Mouse (Mus musculus): ENCODE results near the gene Tmcc3.

Tmcc3 gene

DNA sequence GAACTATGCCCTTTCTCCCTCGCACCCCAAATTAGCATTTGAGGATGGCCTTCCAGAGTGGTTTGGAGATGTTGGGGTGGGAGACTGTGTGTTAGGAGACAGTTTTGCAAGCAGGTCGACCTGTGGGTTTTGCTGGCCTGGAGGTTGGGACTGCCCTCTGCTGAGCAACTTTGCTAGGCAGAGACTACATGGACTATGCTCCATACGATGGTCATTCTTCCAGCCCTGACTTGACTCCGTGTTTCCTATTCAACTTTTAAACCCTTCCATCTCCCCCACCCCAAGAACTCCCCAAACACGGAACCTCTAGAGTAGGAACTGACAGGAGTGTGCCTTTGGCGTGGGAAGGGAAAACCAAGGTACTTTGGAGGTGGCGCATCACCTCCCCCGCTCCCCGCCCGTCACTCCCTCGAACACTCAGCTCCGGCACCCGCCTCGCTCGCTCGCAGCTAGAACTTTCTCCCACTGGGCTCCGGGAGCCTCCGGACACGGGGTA lies at the start of gene Tmcc3:
Gene Tmcc3, plus strand, starts transcription at position 439 of the 496 bp plus-strand sequence.
- no peak for DNase-seq (ENCODE audit: low spot score in 2 of 2)

DNA sequence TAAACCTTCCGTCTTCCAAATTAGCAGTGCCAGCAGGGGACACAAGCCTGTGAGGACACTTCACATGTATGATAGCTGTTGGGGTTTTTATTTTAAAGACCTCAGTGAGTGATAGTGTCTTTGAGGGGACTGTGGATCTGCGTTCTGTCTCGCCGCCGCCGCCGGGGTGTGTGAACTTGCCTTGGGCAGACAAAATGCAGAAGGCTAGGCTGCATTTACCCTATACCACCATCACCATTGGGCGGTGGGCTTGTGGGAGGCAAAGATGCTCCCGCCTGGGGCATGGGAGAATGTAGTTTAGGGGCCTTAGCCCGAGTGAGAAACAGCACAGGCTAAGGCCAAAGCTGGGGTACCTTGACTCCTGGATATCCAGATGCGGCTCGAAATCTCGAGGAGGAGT lies 49.1 kb upstream of the Tmcc3 start:
- no peak for DNase-seq (ENCODE audit: low spot score in 2 of 2)

DNA sequence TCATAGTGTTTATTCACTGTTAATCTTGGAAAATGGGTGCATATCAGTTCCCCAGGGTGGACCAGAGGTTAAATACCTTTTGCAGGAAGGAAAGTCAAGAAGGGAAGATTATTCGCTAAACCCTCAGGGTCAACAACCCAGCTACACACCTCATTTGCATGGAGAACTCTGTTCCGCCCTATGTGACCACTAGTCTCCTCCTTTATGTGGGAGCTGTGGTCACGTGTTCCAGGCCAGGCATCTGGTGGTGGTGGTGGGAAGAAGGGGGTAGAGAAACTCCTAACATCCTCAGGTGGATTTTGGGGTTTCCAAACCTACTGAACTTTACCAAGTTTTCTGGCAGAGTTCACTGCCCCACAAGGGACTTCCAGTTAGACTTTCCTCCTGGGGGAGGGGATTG lies 48.5 kb upstream of the Tmcc3 start:
- DNase-seq (ENCODE audit: low spot score in 2 of 2), result no peak

DNA sequence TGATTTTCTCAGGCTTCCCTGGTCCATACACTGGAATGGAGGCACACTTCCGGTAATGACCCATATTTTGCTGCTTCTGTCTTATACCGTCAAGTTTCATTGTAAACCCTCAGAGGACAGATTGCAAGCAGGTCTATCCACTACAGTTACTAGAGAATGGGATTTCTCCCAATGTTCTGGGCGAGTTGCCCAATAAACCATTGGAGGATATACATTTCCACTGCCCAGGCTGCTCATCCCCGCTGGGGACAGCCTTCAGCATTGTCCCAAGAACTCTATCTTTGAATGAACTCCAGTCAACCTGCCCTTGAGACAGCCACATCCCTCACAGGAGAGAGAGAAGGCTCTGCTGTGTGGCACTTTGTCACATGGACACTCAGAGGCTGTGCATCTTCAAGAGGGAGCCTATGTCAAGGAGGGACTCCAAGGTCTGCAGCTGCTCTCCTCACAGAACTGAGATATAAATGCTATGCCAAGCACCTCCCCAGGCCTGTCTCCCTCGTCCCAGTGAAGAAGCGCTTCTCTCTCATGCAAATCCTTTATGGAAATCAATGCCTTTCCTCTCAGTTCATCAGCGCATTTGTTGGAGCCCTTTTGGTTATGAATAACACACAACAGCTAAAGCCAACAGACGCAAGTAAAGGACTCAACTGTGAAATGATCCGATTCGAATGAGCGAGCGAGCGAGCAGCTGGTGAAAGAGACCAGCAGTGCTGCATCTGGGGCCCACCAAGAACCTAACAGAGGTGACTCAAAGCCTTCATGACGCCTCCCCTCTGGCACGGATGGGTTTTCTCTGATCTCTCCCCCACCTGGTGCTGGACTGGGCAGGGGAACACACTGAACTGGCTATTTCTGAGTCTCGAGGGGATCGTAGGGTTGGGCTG lies 45.9 kb upstream of the Tmcc3 start:
- DNase-seq (ENCODE audit: low spot score in 2 of 2), result peak; percentile 15 to 19

DNA sequence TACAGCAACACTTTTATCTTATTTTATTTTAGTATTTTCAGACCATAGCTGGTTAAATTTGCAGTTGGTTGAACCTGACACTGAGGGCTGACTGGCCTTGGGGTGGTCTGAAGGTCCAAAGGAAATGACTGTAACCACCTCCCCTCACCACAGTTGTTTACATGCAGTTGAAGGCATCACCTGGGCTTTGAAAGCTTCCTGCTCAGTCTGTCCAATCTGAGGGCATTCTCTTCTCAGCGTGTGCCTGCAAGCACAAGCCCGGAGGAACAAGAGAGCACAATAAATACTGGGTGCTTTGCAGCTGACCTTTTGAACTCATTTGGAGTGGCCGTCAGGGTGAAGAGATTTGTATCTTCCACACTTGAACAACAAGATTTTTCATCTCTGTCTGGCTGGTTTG lies 36.4 kb upstream of the Tmcc3 start:
- DNase-seq (ENCODE audit: low spot score in 2 of 2), result no peak

DNA sequence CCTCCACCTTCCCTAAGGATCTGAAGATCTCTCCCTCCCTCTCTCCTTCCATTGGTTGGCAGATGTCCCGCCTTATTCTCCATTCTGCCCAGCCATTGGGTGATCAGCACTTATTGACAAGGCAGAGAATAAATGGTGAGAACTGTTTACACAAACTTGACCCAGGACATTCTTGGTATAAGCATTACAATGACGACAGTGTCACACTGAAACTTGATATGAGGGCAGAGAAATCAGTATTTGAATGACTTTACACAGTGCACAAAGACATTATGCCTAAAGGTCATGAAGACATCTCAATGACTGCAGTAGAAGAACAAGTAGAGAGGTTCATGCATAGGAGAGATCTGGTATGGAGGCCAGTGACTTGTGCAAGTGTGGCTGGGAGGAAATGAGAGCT lies 35.2 kb upstream of the Tmcc3 start:
- DNase-seq (ENCODE audit: low spot score in 2 of 2), result no peak

DNA sequence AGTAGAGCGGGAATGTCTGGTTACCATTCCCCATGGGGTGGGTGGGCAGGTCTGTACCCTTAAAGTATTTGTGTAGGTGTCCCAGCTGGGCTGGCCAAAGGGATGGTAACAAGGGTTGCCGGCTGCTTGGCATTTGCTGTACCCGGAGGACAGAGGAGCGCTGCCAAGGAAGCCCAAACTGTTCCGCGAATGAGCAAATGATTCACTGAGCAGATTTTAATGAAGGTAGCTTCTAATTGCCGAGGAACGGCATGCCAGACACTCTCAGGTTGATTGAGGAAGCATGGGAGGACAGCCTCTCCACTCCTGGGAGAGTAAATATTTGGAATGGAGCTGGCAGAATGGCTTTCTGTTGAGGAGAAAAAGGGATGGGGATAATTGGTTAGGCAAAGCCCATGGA lies 29.6 kb upstream of the Tmcc3 start:
- no peak for DNase-seq (ENCODE audit: low spot score in 2 of 2)

DNA sequence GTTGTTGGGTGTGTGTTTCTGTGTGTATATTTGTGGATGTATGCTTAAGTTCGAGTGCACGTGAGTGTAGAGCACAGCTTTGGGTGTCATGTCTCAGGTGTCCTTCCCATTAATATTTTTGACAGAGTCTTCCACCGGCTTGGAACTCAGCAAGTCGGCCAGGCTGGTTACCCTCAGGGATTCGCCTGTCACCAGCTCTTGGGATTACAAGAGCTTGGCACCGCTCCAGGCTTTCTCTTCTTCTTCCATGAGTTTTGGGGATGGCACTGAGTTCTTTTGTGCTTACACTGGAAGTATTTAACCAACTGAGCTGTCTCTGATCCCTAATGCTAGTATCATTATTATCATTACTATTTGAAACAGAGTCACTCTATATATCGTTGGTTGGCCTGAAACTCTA lies 29.0 kb upstream of the Tmcc3 start:
- no peak for DNase-seq (ENCODE audit: low spot score in 2 of 2)

DNA sequence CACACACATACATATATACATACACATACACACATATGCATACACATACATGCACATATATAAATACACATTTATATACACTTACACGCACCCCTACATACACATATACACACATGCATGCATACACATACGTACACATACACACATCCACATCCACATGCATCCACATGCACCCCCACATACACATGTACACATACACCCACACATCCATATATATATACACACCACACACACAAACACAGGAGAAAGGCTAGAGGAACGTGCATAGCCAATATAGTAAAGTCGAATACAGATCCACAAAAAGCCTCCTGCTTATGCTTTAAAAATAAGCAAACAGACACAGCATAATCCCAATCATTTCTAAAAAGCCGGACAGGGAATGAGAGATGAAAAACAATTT lies 17.3 kb upstream of the Tmcc3 start:
- DNase-seq (ENCODE audit: low spot score in 2 of 2), result no peak

DNA sequence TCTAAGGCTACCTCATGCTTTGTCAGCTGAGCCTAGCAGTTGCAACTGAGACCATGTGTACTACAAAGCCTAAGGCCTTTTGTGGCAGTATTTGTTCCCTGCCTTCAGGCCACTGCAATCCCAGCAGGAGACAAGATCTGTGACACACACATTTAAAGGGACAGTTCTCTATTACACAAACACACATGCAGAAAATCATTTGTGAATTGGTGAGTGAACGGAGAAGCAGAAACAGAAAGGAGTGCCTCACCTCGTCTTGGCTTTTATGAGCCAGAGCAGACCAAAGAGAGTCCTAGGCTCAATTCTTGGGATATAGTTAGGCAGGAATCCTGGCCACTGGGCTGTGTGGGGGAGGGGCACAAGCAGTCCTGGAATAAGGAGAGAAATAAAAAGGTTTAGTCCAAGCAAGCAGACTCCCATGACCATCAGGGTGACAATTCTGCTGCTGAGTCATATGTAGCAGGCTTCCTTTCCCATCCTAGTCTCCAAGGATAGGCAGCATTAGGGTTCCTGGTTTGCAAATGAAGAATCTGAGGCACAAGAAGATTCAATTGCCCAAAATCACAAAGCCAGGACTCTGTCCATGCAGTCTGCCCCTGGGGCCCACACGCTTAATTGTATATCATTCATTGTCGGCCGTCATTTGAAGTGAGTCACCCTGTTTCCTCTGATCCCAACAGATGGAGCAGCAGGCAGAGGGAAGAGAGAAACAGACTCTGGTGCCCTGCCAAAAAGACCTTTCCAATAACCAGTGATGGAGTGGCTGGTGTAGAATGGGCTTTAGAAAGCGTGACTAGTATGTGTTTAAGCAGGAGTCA lies 16.6 kb upstream of the Tmcc3 start:
- DNase-seq (ENCODE audit: low spot score in 2 of 2), result no peak

DNA sequence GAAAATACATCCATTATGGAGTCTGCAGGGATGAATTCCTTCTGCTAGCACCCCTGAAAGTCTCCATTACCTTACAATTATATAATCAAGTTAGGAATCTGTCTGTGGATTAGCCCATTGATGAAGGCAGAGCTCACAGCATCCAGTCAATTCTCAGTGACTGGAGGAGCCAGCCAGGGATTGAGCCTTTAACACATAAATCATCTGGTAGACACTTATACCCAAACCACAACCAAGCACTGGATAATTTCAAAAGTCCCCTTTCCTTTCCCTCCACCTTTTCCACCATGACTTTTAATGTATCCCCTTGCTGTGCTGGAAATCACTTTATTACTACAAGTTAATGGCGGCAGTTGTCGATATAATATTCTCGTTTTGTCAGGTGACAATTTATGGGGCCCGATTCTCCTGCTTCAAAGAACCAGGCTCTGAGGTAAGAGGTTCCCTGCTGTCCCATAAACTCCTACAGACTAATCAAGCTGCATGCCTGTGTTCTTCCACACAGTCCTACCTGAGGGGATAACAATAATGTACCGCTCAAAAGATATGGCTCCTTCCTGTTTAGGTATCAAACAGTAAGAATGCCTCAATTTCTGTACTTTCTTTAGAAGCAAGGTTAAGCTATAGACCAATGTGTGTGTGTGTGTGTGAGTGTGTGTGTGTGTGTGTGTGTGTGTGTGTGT lies 15.7 kb upstream of the Tmcc3 start:
- no peak for DNase-seq (ENCODE audit: low spot score in 2 of 2)

DNA sequence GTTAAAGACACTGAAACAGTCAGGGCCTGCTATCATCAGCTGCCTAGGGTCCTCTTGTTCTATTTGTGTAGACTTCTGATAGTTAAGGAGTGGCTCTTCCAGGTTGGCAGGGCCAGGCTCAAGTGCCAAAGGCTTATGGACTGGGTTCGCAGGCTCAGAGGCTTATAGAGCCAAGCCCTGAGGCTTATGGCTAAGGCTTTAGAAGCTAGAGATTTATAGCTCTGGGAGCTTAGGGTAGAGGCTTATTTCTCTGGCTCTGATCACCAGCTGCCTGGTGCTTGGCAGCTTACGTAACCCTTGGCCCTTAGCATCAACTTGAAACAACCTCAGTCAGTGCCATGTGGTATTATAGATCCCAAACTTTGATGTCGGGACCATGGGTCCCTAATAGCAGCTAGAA lies 13.3 kb upstream of the Tmcc3 start, which contains the start of gene Gm4792:
Gene Gm4792, minus strand, starts transcription at position 233 of the 400 bp plus-strand sequence.
- DNase-seq (ENCODE audit: low spot score in 2 of 2), result no peak

DNA sequence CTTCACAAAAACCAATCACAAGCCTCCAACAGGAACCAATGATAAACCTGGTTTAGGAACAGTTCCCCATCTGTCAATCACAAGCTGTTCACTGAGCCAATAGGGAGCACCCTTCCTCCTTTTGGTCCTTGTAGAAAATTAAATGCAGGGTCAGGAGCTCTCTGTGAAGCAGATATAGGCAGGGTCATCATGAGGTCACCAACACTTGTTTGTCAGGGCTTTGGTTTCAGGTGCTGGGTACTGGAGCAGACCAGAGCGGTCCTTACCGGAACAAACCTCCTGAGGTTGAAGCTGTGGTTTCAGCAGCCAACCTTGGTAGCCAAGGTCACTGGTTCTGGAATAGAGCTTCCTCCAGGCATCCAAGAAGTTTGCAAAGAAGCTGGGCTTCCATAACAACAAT lies 12.4 kb upstream of the Tmcc3 start:
- no peak for DNase-seq (ENCODE audit: low spot score in 2 of 2)

DNA sequence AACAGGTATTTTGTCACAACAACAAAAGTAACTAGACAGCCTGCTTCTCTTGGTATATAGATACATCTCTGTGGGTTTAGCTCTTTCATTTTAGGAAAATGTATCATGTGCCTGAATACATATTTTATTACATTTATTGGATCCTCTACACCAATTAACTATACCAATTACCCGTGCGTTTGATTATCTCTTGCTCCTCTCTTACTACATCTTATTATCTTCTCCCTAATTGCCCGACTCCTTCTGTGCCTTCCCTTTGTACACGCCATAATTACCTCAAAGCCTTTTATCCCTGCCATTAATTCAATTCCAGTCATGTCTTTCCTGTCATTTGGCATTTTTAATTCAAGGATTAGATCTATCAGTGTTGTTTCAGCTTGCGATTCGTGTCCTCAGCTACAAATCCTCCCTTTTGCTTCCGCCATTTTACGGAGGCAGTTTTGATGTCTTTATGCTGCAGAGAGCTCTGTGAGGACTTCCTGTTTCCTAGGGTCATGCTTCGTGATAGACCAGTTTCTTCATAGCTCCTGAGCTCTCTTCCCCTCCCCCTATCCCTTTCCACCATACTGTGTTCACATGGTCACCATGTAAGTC lies 7.6 kb upstream of the Tmcc3 start:
- DNase-seq (ENCODE audit: low spot score in 2 of 2), result no peak

DNA sequence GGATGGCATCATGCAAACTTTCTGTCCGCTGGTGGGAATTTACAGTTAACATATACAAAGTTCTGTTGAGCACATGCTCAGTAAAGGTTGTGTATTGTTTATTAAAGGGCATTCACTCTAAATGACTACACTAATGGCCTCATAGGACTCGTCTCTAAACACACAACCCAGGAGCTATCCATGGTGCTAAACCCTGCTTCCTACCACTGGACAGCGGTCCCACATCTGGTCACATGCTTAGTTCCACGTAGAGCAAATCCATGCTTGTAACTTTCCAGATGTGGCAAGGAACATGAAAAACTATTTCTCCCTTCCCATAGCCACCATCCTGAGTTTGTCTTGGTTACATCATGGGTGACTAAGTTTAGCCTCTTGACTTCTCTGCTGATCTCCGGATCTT lies 6.2 kb upstream of the Tmcc3 start:
- no peak for DNase-seq (ENCODE audit: low spot score in 2 of 2)

DNA sequence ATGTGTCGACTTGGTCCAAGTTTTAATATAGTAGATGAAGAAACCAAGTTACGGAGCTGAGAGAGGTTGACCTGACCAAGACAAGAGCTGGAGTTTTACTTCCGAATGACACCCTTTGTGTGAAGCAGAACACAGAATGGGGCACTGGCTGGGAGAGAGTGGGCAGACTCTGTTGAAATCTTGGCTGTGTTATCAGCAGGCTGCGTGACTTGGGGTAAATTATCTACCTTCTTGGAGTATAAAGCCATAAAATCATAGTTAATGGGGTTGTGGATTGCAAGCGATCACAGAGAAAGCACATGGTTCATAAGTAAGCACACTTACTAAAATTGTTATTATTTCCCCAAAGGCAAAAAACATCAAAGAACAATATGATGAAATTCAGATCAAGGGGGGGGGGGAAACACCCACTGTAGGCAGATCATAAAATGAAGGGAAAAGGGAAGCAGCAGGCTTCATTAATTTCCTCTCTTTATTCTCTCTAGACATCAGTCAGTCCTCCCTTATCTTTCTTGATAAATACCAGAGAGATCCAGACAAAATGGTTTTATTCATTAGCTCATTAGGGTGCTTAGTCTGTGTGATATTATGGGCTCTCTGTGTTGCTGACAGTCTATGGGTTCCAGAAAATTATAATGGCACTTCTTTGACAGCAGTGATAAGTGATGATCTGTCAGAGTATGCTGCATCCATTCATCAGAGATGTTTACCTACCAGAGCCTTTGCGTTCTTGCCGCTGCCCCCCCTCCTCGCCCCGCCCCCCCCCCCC lies 1.1 kb upstream of the Tmcc3 start:
- DNase-seq (ENCODE audit: low spot score in 2 of 2), result no peak

DNA sequence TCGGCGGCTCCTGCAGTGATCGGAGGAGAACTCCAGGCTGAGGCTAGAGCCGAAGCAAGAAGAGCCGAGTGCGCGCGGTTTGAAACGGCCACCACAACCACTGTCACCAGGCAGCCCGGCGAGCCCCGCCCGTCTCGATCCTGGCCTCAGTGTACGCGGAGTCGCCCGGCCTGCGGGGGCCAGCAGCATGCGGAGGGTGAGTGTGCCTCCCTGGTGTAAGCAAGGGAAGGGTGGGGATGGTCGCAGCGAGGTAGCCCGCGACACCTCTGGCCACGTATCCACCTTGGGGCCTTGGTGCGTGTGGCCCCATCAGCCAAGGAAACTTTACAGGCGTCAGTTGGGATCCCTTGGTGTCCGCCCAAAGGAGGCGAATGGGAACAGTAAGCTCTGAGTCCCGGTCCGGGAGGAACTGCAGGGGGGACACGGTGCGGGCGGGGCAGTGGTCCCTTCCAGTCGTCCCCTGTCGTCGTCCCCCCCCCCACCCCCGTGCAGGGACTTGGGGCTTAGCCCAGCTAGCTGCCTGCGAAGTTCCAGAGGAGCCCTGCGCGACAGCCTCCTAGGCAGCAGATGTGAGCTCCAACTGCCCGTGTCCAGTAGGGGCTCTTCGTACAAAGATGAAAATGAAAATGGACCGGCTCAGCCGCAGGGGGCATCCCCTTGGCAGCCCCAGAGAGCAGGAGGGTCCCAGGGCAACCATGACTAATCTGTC lies 412 bp downstream of the Tmcc3 start:
- DNase-seq (ENCODE audit: low spot score in 2 of 2), result no peak

DNA sequence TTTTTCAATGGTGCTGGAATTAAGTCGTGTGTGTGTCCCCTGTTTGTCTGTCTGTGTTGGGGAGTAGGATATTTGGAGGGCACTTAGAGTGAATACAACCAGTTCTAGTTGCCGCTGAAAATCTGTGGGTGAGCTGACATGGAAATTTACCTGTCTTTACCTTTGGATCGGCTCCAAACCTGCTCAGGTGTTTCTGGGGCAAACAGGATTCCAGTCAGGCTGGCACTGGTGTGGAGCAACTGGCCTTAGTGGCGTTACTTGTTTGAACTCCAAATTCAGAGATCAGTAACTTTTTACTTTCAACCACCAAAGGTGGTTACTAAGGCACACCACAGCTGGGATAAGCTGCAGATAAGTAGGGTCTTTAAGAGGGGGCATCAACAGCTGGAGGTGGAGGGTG lies 1.4 kb downstream of the Tmcc3 start:
- DNase-seq (ENCODE audit: low spot score in 2 of 2), result no peak

DNA sequence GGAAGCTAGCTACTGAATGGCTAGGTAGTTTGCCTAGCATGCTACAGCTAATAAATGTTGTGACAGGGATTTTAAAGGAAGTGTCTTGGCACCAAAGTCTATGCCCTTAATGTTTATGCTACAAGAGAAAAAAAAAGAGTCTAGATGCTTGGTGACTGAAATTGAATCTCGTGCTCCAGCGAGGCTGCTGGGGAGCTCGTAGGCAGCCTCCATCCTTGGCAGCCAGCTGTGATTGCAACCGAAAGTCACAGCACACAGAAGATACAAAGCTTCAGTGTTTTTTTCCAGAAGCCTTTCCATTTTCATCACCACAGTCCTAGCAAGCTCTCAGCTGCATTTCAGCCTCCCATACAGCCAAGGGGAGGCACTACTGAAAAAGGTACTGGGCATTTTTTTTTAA lies 6.8 kb downstream of the Tmcc3 start:
- no peak for DNase-seq (ENCODE audit: low spot score in 2 of 2)

DNA sequence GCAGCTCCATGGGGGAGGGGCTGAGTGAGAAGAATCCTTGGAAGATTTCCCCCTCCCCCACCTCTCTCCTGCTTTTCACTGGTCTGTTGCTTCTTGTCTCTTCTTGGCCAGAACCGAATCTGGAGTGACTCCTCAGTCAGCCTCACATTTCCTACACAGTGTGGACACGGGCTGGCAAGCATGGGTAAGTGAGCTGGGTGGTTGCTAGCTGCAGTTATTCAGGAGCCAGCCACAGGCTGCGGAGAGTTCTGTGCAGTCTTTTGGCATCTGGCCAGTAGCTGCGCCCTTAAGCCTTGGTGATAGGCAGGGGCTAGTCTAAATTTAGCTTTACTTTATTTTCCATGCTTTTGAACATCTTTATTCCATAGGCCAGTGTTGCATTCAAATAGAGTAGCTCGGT lies 18.2 kb downstream of the Tmcc3 start:
- peak in 1 of 2 experiments; percentile 28 for DNase-seq (ENCODE audit: low spot score in 2 of 2)
